Mouse (Mus musculus): ENCODE results near the gene Mcoln2. TPM values are rescaled to one million over a fixed set of nuclear protein-coding genes. Genes with fewer than 3 reads are reported as not detected.

Mcoln2 gene
- 0.28 and 0.49 TPM in 2 replicates for polyA plus RNA-seq (2014; fragmentation: Nextera tagmentation; extraction: Ambion mirVana)

- no peak within 1 kb of the TSS for H3K27ac ChIP-seq (ENCODE audit: low read depth, low read length)
- H3K4me1 ChIP-seq (ENCODE audit: control insufficient read depth, insufficient read depth, low read length), result peaks cover 10% of the 10 kb centered on the region; the same call in 1 of the 2 replicates
- peak within 1 kb of the TSS; percentile 39 for H3K4me3 ChIP-seq (ENCODE audit: low read depth, low read length)
- no peaks in the 10 kb centered on the region for H3K36me3 ChIP-seq (ENCODE audit: control insufficient read depth, insufficient read depth, low read length)
- no peak within 1 kb of the TSS; the same call in 1 of the 2 replicates for H3K9ac ChIP-seq (ENCODE audit: low read length)
- peak within 1 kb of the TSS; percentile 61 for H3K4me2 ChIP-seq (ENCODE audit: low read depth)
- H3K27me3 ChIP-seq (ENCODE audit: control insufficient read depth, insufficient read depth, low read length), result peaks cover 5% of the 10 kb centered on the region; the same call in 1 of the 2 replicates
- no peaks in the 10 kb centered on the region for H3K9me3 ChIP-seq (ENCODE audit: control insufficient read depth, low read length)
- 11% methylated on average over 28 of the region's 34 CpGs for WGBS
- ATAC-seq (ENCODE audit: insufficient read depth, low FRiP score, low TSS enrichment) (peak; percentile 39), DNase-seq (ENCODE audit: low spot score) (no peak)
These were observed at the start of gene Mcoln2 for GRCm38 (mm10) chr3:146149156-146150057. TSS of gene Mcoln2 (plus strand) at chr3:146149833.

- Histone ChIP-seq H3K27me3 (ENCODE audit: control insufficient read depth, insufficient read depth, low read length) (no peaks in the 10 kb centered on the region), H3K36me3 (ENCODE audit: control insufficient read depth, insufficient read depth, low read length) (no peaks in the 10 kb centered on the region), H3K4me3 (ENCODE audit: low read depth, low read length) (no peak overlapping the region), H3K4me2 (ENCODE audit: low read depth) (no peak overlapping the region), H3K4me1 (ENCODE audit: control insufficient read depth, insufficient read depth, low read length) (no peaks in the 10 kb centered on the region), H3K9me3 (ENCODE audit: control insufficient read depth, low read length) (no peaks in the 10 kb centered on the region), H3K9ac (ENCODE audit: low read length) (no peak overlapping the region), H3K27ac (ENCODE audit: low read depth, low read length) (no peak overlapping the region)
- ATAC-seq (ENCODE audit: insufficient read depth, low FRiP score, low TSS enrichment), result no peak
- DNase-seq (ENCODE audit: low spot score), result no peak
These were observed 49.7 kb upstream of the Mcoln2 start for GRCm38 (mm10) chr3:146099925-146100324.

- Histone ChIP-seq H3K36me3 (ENCODE audit: control insufficient read depth, insufficient read depth, low read length) (no peaks in the 10 kb centered on the region), H3K4me1 (ENCODE audit: control insufficient read depth, insufficient read depth, low read length) (no peaks in the 10 kb centered on the region), H3K4me2 (ENCODE audit: low read depth) (no peak overlapping the region), H3K4me3 (ENCODE audit: low read depth, low read length) (no peak overlapping the region), H3K27ac (ENCODE audit: low read depth, low read length) (no peak overlapping the region), H3K27me3 (ENCODE audit: control insufficient read depth, insufficient read depth, low read length) (no peaks in the 10 kb centered on the region), H3K9me3 (ENCODE audit: control insufficient read depth, low read length) (no peaks in the 10 kb centered on the region), H3K9ac (ENCODE audit: low read length) (no peak overlapping the region)
- ATAC-seq (ENCODE audit: insufficient read depth, low FRiP score, low TSS enrichment) (no peak), DNase-seq (ENCODE audit: low spot score) (no peak)
- WGBS, result 60% methylated on average over 6 of the region's 6 CpGs
These were observed 47.6 kb upstream of the Mcoln2 start for GRCm38 (mm10) chr3:146102049-146102448.

- ATAC-seq (ENCODE audit: insufficient read depth, low FRiP score, low TSS enrichment) (peak; percentile 58), DNase-seq (ENCODE audit: low spot score) (peak; percentile 44)
- Histone ChIP-seq H3K27me3 (ENCODE audit: control insufficient read depth, insufficient read depth, low read length) (no peaks in the 10 kb centered on the region), H3K4me1 (ENCODE audit: control insufficient read depth, insufficient read depth, low read length) (no peaks in the 10 kb centered on the region), H3K27ac (ENCODE audit: low read depth, low read length) (no peak overlapping the region), H3K4me3 (ENCODE audit: low read depth, low read length) (peak overlapping the region; percentile 38), H3K4me2 (ENCODE audit: low read depth) (peak overlapping the region; percentile 72), H3K9ac (ENCODE audit: low read length) (0 out of 2 replicates have a peak overlapping the region, but pooled peaks have one; percentile 24), H3K36me3 (ENCODE audit: control insufficient read depth, insufficient read depth, low read length) (no peaks in the 10 kb centered on the region), H3K9me3 (ENCODE audit: control insufficient read depth, low read length) (no peaks in the 10 kb centered on the region)
- 6% methylated on average over 18 of the region's 18 CpGs for WGBS
These were observed 42.4 kb upstream of the Mcoln2 start for GRCm38 (mm10) chr3:146107116-146107849.

GRCm38 (mm10) chr3:146107921-146108571 lies 41.6 kb upstream of the Mcoln2 start, which contains the start of gene Wdr63:
TSS of gene Wdr63 (minus strand) at chr3:146108130.
- Histone ChIP-seq H3K9me3 (ENCODE audit: control insufficient read depth, low read length) (no peaks in the 10 kb centered on the region), H3K9ac (ENCODE audit: low read length) (0 out of 2 replicates have a peak within 1 kb of the TSS, but pooled peaks have one; percentile 24), H3K4me1 (ENCODE audit: control insufficient read depth, insufficient read depth, low read length) (no peaks in the 10 kb centered on the region), H3K4me3 (ENCODE audit: low read depth, low read length) (peak within 1 kb of the TSS; percentile 38), H3K27ac (ENCODE audit: low read depth, low read length) (no peak within 1 kb of the TSS), H3K4me2 (ENCODE audit: low read depth) (peak within 1 kb of the TSS; percentile 72), H3K27me3 (ENCODE audit: control insufficient read depth, insufficient read depth, low read length) (no peaks in the 10 kb centered on the region), H3K36me3 (ENCODE audit: control insufficient read depth, insufficient read depth, low read length) (no peaks in the 10 kb centered on the region)
- DNase-seq (ENCODE audit: low spot score) (peak; percentile 61), ATAC-seq (ENCODE audit: insufficient read depth, low FRiP score, low TSS enrichment) (peak; percentile 98)
- WGBS, result 15% methylated on average over 18 of the region's 18 CpGs

- Histone ChIP-seq H3K4me1 (ENCODE audit: control insufficient read depth, insufficient read depth, low read length) (no peaks in the 10 kb centered on the region), H3K9ac (ENCODE audit: low read length) (no peak overlapping the region), H3K36me3 (ENCODE audit: control insufficient read depth, insufficient read depth, low read length) (no peaks in the 10 kb centered on the region), H3K27ac (ENCODE audit: low read depth, low read length) (no peak overlapping the region), H3K4me3 (ENCODE audit: low read depth, low read length) (no peak overlapping the region), H3K27me3 (ENCODE audit: control insufficient read depth, insufficient read depth, low read length) (no peaks in the 10 kb centered on the region), H3K9me3 (ENCODE audit: control insufficient read depth, low read length) (no peaks in the 10 kb centered on the region), H3K4me2 (ENCODE audit: low read depth) (no peak overlapping the region)
- no peak for DNase-seq (ENCODE audit: low spot score)
- no peak for ATAC-seq (ENCODE audit: insufficient read depth, low FRiP score, low TSS enrichment)
- WGBS, result 65% methylated on average over 2 of the region's 2 CpGs
These were observed 40.7 kb upstream of the Mcoln2 start for GRCm38 (mm10) chr3:146108945-146109344.

GRCm38 (mm10) chr3:146110358-146110757 lies 39.3 kb upstream of the Mcoln2 start:
- Histone ChIP-seq H3K4me3 (ENCODE audit: low read depth, low read length) (no peak overlapping the region), H3K4me2 (ENCODE audit: low read depth) (no peak overlapping the region)
- WGBS, result 79% methylated on average over 2 of the region's 2 CpGs

GRCm38 (mm10) chr3:146110916-146111315 lies 38.7 kb upstream of the Mcoln2 start:
- no peak overlapping the region for H3K27ac ChIP-seq (ENCODE audit: low read depth, low read length)
- ATAC-seq (ENCODE audit: insufficient read depth, low FRiP score, low TSS enrichment), result no peak
- DNase-seq (ENCODE audit: low spot score), result no peak
- no peaks in the 10 kb centered on the region for H3K36me3 ChIP-seq (ENCODE audit: control insufficient read depth, insufficient read depth, low read length)
- no peaks in the 10 kb centered on the region for H3K27me3 ChIP-seq (ENCODE audit: control insufficient read depth, insufficient read depth, low read length)
- 83% methylated on average over 6 of the region's 6 CpGs for WGBS
- H3K4me2 ChIP-seq (ENCODE audit: low read depth), result no peak overlapping the region
- no peak overlapping the region for H3K9ac ChIP-seq (ENCODE audit: low read length)
- no peaks in the 10 kb centered on the region for H3K9me3 ChIP-seq (ENCODE audit: control insufficient read depth, low read length)
- H3K4me1 ChIP-seq (ENCODE audit: control insufficient read depth, insufficient read depth, low read length), result no peaks in the 10 kb centered on the region
- H3K4me3 ChIP-seq (ENCODE audit: low read depth, low read length), result no peak overlapping the region

More at GRCm38 (mm10) chr3:146110358-146110757, 39.3 kb upstream of the Mcoln2 start:
- Histone ChIP-seq H3K9me3 (ENCODE audit: control insufficient read depth, low read length) (no peaks in the 10 kb centered on the region), H3K4me1 (ENCODE audit: control insufficient read depth, insufficient read depth, low read length) (no peaks in the 10 kb centered on the region), H3K36me3 (ENCODE audit: control insufficient read depth, insufficient read depth, low read length) (no peaks in the 10 kb centered on the region), H3K27ac (ENCODE audit: low read depth, low read length) (no peak overlapping the region), H3K9ac (ENCODE audit: low read length) (no peak overlapping the region), H3K27me3 (ENCODE audit: control insufficient read depth, insufficient read depth, low read length) (no peaks in the 10 kb centered on the region)
- DNase-seq (ENCODE audit: low spot score) (no peak), ATAC-seq (ENCODE audit: insufficient read depth, low FRiP score, low TSS enrichment) (no peak)

Measured in neural tube, embryonic 11.5 days (tissue).